Mouse (Mus musculus) limb, embryonic 11.5 days (tissue): Measurements from ENCODE around the gene Col6a3. TPM values are rescaled to one million over a fixed set of nuclear protein-coding genes. Genes with fewer than 3 reads are reported as not detected.

ENCODE experiments used
- ATAC-seq: fragments of 200-750 bp; cut with Nextera tagmentation; 2 replicates; pipeline ENCODE4 v1.8.0; 2017; ENCODE audit warnings: low read depth; ENCODE audit not compliant: insufficient number of reproducible peaks, low FRiP score, low TSS enrichment
- DNase-seq: peaks from one replicate; pipeline ENCODE4 v3.0.0-alpha.2; 2015; ENCODE audit warnings: low spot score
- H3K27ac ChIP-seq: fragments of 300-500 bp; sonication (generic); replicated peaks from 2 replicates; pipeline ENCODE4 v1.5.1; 2014; ENCODE audit warnings: low read depth, mild to moderate bottlenecking, low read length
- H3K27me3 ChIP-seq: fragments of 300-500 bp; sonication (generic); 2 replicates; pipeline ENCODE4 v1.6.1; 2014; ENCODE audit warnings: mild to moderate bottlenecking, low read length, mixed read lengths; ENCODE audit not compliant: control insufficient read depth, insufficient read depth
- H3K36me3 ChIP-seq: fragments of 300-500 bp; sonication (generic); 2 replicates; pipeline ENCODE4 v1.6.1; 2014; ENCODE audit warnings: mild to moderate bottlenecking, low read length, moderate library complexity, mixed read lengths; ENCODE audit not compliant: control insufficient read depth, insufficient read depth
- H3K4me1 ChIP-seq: fragments of 300-500 bp; sonication (generic); 2 replicates; pipeline ENCODE4 v1.6.1; 2014; ENCODE audit warnings: low read length, mixed read lengths; ENCODE audit not compliant: control insufficient read depth, insufficient read depth
- H3K4me2 ChIP-seq: fragments of 300-500 bp; sonication (generic); 2 replicates; pipeline ENCODE4 v1.6.1; 2014; ENCODE audit warnings: low read depth, mild to moderate bottlenecking, moderate library complexity; ENCODE audit not compliant: severe bottlenecking
- H3K4me3 ChIP-seq: fragments of 300-500 bp; sonication (generic); 2 replicates; pipeline ENCODE4 v1.5.1; 2014; ENCODE audit warnings: low read depth, low read length
- H3K9ac ChIP-seq: fragments of 300-500 bp; sonication (generic); 2 replicates; pipeline ENCODE4 v1.6.1; 2014; ENCODE audit warnings: mild to moderate bottlenecking, low read length
- H3K9me3 ChIP-seq: fragments of 300-500 bp; sonication (generic); 2 replicates; pipeline ENCODE4 v1.6.1; 2016; ENCODE audit warnings: low read length; ENCODE audit not compliant: control insufficient read depth
- WGBS: fragments of 180-500 bp; shearing (Covaris S2); extraction: QIAGEN DNeasy Blood & Tissue Kit; methylation state at CpG from one replicate; pipeline ENCODE4 v1.1.7; 2014; 5-methylcytosine and 5-hydroxymethylcytosine counted together
- polyA plus RNA-seq: library from polyadenylated mRNA; unstranded; fragments of >200 nt; fragmentation: Nextera tagmentation; extraction: Ambion mirVana; gene quantifications from 2 replicates; pipeline ENCODE4 v1.2.1, GENCODE M21; 2014

The Col6a3 gene
- polyA plus RNA-seq, 1 experiment from 2014 or later, result 7.5 TPM

GRCm38 (mm10) chr1:90753869-90754563 is 89.8 kb downstream of the Col6a3 start:
- H3K27me3 ChIP-seq, result no peaks in the 10 kb centered on the region
- H3K9me3 ChIP-seq, result no peaks in the 10 kb centered on the region
- H3K36me3 ChIP-seq, result no peaks in the 10 kb centered on the region
- no peak overlapping the region for H3K27ac ChIP-seq
- DNase-seq (no peak), ATAC-seq (no peak)
- WGBS, result 58% methylated on average over 17 of the region's 17 CpGs
- H3K4me2 ChIP-seq, result no peak overlapping the region
- H3K9ac ChIP-seq, result no peak overlapping the region
- no peak overlapping the region for H3K4me3 ChIP-seq
- H3K4me1 ChIP-seq, result peaks cover 9% of the 10 kb centered on the region; the same call in 1 of the 2 replicates

- 56% methylated on average over 4 of the region's 4 CpGs for WGBS
- no peak overlapping the region for H3K9ac ChIP-seq
- DNase-seq (no peak), ATAC-seq (no peak)
- H3K4me1 ChIP-seq, result peaks cover 9% of the 10 kb centered on the region; the same call in 1 of the 2 replicates
- H3K4me2 ChIP-seq, result no peak overlapping the region
- H3K9me3 ChIP-seq, result no peaks in the 10 kb centered on the region
- H3K36me3 ChIP-seq, result no peaks in the 10 kb centered on the region
- H3K4me3 ChIP-seq, result no peak overlapping the region
- no peaks in the 10 kb centered on the region for H3K27me3 ChIP-seq
- H3K27ac ChIP-seq, result no peak overlapping the region
Observed at GRCm38 (mm10) chr1:90751221-90751620, 92.5 kb downstream of the Col6a3 start.

DNA sequence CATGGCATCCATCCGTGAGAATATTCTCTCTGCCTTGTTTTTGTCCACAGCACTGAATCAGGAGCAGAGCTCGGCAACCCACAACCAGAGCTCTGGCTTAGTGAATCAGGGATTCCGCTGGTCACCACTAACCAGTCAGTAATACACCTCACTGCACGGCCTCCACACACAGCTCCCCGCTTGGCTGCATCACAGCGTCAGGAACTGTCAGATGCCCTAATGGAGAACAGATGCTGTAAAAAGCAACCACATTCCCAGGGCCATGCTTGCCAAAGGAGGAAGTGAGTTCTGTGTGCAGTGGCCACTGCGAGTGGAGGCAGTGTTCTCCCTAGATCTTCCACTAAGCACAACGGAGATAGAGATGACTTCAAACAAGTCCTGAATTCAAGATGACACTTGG is 93.6 kb downstream of the Col6a3 start:
- H3K4me3 ChIP-seq, result no peak overlapping the region
- H3K4me2 ChIP-seq, result no peak overlapping the region
- WGBS, result 21% methylated on average over 8 of the region's 8 CpGs
- peaks cover 10% of the 10 kb centered on the region; the same call in 1 of the 2 replicates for H3K4me1 ChIP-seq
- no peaks in the 10 kb centered on the region for H3K36me3 ChIP-seq
- DNase-seq, result peak; percentile 75
- peak; percentile 57; the same call in 1 of the 2 replicates for ATAC-seq
- no peaks in the 10 kb centered on the region for H3K9me3 ChIP-seq
- H3K27ac ChIP-seq, result no peak overlapping the region; the same call in 1 of the 2 replicates
- no peaks in the 10 kb centered on the region for H3K27me3 ChIP-seq
- H3K9ac ChIP-seq, result no peak overlapping the region

DNA sequence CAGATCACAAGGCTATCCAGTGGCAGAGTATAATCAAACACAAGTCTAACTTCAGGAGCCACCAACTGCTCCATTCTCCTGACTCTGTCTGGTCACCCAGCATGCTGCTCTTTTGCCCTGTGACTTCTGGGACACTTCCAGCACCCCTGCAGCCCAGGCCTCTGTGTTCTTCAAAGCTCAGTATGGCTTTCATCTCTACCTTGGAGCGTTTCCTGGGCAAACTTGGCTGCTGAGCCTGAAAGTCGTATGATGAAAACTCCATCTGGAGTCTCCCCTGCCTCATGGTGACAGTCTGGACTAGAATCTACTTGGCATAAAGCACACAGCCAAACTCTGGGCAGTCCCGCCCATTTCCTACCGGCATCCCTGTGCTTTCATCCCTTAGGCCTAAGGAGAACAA is 95.2 kb downstream of the Col6a3 start:
- H3K4me3 ChIP-seq, result no peak overlapping the region
- no peaks in the 10 kb centered on the region for H3K27me3 ChIP-seq
- no peak overlapping the region for H3K4me2 ChIP-seq
- 71% methylated on average over 4 of the region's 4 CpGs for WGBS
- ATAC-seq (no peak), DNase-seq (no peak)
- H3K27ac ChIP-seq, result no peak overlapping the region
- no peaks in the 10 kb centered on the region for H3K9me3 ChIP-seq
- H3K4me1 ChIP-seq, result peaks cover 14% of the 10 kb centered on the region; the same call in 1 of the 2 replicates
- H3K9ac ChIP-seq, result no peak overlapping the region
- H3K36me3 ChIP-seq, result no peaks in the 10 kb centered on the region

DNA sequence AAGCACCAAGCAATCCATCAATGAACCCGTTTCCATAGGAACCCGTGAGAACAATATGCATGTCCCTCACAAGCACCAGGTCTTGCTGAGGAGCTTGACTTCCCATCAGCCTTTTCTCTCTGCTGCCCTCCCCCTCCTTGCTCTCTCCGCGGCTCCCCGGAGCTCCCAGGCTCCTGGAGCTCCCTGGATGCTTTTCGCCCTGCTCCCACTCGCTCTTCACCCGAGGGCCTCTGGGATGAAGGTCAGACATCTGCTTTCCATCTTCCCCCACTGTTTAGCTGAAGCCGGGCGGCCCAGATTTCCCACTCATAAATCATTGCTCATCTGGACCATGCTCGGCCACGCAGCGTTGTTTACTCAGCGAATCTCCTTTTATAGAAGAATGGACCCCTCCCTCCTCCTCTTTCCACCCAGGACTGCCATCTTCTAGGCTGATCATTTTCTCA is 99.8 kb downstream of the Col6a3 start:
- Histone ChIP-seq H3K4me2 (peak overlapping the region; percentile 59), H3K9ac (peak overlapping the region; percentile 67), H3K4me3 (peak overlapping the region; percentile 24), H3K27me3 (no peaks in the 10 kb centered on the region), H3K9me3 (no peaks in the 10 kb centered on the region), H3K4me1 (0 out of 2 replicates have a peak, but pooled peaks cover 5% of the 10 kb centered on the region), H3K36me3 (no peaks in the 10 kb centered on the region), H3K27ac (no peak overlapping the region; the same call in 1 of the 2 replicates)
- peak; percentile 77 for DNase-seq
- 2% methylated on average over 14 of the region's 14 CpGs for WGBS
- peak; percentile 78 for ATAC-seq

GRCm38 (mm10) chr1:90743445-90743844 is 100.3 kb downstream of the Col6a3 start:
- H3K27me3 ChIP-seq, result no peaks in the 10 kb centered on the region
- H3K9me3 ChIP-seq, result no peaks in the 10 kb centered on the region
- H3K4me1 ChIP-seq, result 0 out of 2 replicates have a peak, but pooled peaks cover 5% of the 10 kb centered on the region
- H3K4me2 ChIP-seq, result no peak overlapping the region; the same call in 1 of the 2 replicates
- 82% methylated on average over 1 of the region's 1 CpGs for WGBS
- no peaks in the 10 kb centered on the region for H3K36me3 ChIP-seq
- ATAC-seq (no peak), DNase-seq (no peak)
- no peak overlapping the region for H3K27ac ChIP-seq
- H3K9ac ChIP-seq, result no peak overlapping the region
- H3K4me3 ChIP-seq, result no peak overlapping the region

DNA sequence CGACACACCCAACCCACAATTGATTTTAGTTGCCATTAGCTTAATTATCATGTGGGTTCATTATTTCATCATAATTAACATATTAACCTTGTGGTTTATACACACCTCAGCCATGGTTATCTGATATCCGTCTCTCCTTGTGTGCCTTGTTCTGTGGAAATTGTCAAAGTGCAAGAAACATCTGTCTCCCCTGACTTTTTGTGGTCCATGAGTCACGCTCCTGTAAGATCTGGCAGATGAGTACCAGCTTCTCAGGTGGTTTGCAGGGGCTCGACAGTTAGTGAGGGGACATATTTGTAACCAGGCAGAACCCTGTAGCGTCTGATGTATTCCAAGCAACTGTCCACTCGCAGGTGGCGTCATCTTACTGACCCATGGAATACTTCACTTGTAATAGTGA is 101.1 kb downstream of the Col6a3 start:
- Histone ChIP-seq H3K4me2 (no peak overlapping the region), H3K36me3 (no peaks in the 10 kb centered on the region), H3K9me3 (no peaks in the 10 kb centered on the region), H3K4me3 (no peak overlapping the region), H3K9ac (no peak overlapping the region), H3K27me3 (no peaks in the 10 kb centered on the region), H3K4me1 (0 out of 2 replicates have a peak, but pooled peaks cover 5% of the 10 kb centered on the region), H3K27ac (no peak overlapping the region)
- ATAC-seq (no peak), DNase-seq (no peak)
- 85% methylated on average over 7 of the region's 7 CpGs for WGBS

DNA sequence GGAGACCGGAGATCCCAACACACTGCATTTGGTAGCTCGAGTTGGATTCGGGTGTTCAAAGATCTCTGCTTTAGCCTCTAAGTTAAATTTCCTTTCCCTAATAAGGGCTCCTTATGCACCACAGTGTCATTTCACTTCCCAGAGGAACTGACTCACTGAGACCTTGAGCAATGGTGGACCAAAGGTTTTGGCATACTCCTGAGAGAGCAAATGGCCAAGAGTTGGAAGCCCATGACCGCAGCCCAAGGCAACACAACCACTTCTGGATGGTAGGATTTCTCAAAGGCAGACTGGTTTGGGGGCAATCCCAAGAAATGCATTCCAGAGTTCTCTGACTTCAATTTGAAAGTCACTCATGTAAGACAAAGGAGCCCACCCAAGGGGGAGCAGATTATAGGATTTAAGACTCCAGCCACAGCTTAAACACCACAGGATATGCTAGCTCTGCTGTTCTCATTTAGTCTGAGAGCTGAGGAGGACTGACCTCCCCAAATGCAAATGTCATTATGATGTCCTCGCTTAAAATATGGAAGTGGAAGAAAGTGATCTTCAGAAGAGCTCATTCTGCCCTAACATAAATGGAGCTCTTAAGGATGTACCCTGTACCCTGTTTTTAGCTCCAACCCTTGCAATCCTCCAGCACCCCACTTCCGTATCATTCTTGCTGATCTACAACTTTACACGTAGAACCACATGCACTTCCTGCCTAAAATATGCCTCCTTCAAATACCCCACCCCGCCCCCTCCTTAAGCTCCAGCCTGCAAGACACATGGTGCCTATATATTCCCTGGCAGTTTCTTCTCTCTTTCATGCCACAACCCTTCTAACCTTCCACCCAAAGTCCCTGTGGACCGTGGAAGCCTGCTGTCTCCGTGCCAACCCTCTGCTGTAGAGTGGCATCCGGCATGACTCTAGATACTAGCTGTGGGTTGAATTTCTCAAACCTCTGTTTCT is 103.3 kb downstream of the Col6a3 start:
- no peak overlapping the region for H3K27ac ChIP-seq
- 88% methylated on average over 11 of the region's 11 CpGs for WGBS
- ATAC-seq (no peak), DNase-seq (no peak)
- no peak overlapping the region for H3K4me2 ChIP-seq
- H3K27me3 ChIP-seq, result no peaks in the 10 kb centered on the region
- no peaks in the 10 kb centered on the region for H3K9me3 ChIP-seq
- H3K9ac ChIP-seq, result no peak overlapping the region
- H3K36me3 ChIP-seq, result no peaks in the 10 kb centered on the region
- H3K4me3 ChIP-seq, result no peak overlapping the region
- H3K4me1 ChIP-seq, result 0 out of 2 replicates have a peak, but pooled peaks cover 5% of the 10 kb centered on the region
